Mouse (Mus musculus) MEL (cell line): ENCODE measurements at regions not wholly inside any gene's neighbourhood (a gene's known extent, or its start where the extent isn't known, plus 50 kb on each side); places are given as distances from the start of the nearest gene placed in this dataset.

Experiments
- DNase-seq: peaks from one replicate; pipeline ENCODE4 v3.0.0; 2011; ENCODE audit warnings: low read depth, low spot score
- H3K27ac ChIP-seq: 2 replicates; pipeline ENCODE4 v1.5.1; 2012; ENCODE audit warnings: low read depth, mild to moderate bottlenecking, control low read depth, low read length, moderate library complexity; ENCODE audit not compliant: control insufficient read depth
- H3K27me3 ChIP-seq, 2 experiments: fragments of 150-350 bp in 1 of 2; sonication (generic) in 1 of 2; 2 replicates each; pipeline ENCODE4 v1.6.1; 2012; ENCODE audit warnings: low read length in 2 of 2, mild to moderate bottlenecking in 2 of 2, improper control_type of control experiment in 1 of 2, moderate library complexity in 1 of 2; ENCODE audit not compliant: insufficient read depth in 2 of 2, control insufficient read depth in 1 of 2
- H3K36me3 ChIP-seq, 2 experiments: 2 replicates each; pipeline ENCODE4 v1.6.1; 2012 to 2014; ENCODE audit warnings: low read length in 2 of 2, improper control_type of control experiment in 1 of 2, inconsistent platforms in 1 of 2, mild to moderate bottlenecking in 1 of 2; ENCODE audit not compliant: insufficient read depth in 2 of 2, control insufficient read depth in 1 of 2
- H3K4me1 ChIP-seq, 2 experiments: fragments of 150-350 bp in 1 of 2; sonication (generic) in 1 of 2; 2 replicates each; pipeline ENCODE4 v1.6.1; 2012; ENCODE audit warnings: low read length in 2 of 2, improper control_type of control experiment in 1 of 2, mild to moderate bottlenecking in 1 of 2; ENCODE audit not compliant: insufficient read depth in 2 of 2, control insufficient read depth in 1 of 2
- H3K4me3 ChIP-seq, 2 experiments: fragments of 150-350 bp in 1 of 2; sonication (generic) in 1 of 2; 2 replicates each; pipeline ENCODE4 v1.5.1; 2012; ENCODE audit warnings: low read depth in 2 of 2, low read length in 2 of 2, mild to moderate bottlenecking in 2 of 2, moderate library complexity in 2 of 2, control low read depth in 1 of 2, improper control_type of control experiment in 1 of 2; ENCODE audit not compliant: control insufficient read depth in 1 of 2, insufficient read depth in 1 of 2
- H3K79me2 ChIP-seq: 2 replicates; pipeline ENCODE4 v1.6.1; 2012; ENCODE audit warnings: mild to moderate bottlenecking, low read length, moderate library complexity; ENCODE audit not compliant: control insufficient read depth, poor library complexity, insufficient read depth
- H3K9ac ChIP-seq: 2 replicates; pipeline ENCODE4 v1.6.1; 2012; ENCODE audit warnings: low read depth, mild to moderate bottlenecking, control low read depth, low read length, moderate library complexity; ENCODE audit not compliant: control insufficient read depth, poor library complexity, severe bottlenecking
- H3K9me3 ChIP-seq: fragments of 150-350 bp; sonication (generic); replicated peaks from 2 replicates; pipeline ENCODE4 v1.6.1; 2012; ENCODE audit warnings: mild to moderate bottlenecking, low read length, improper control_type of control experiment, moderate library complexity; ENCODE audit not compliant: insufficient read depth
- BHLHE40 ChIP-seq: IDR thresholded peaks from 2 replicates; pipeline ENCODE4 v1.6.1; 2012; ENCODE audit warnings: low read depth, mild to moderate bottlenecking, inconsistent platforms, low read length, improper control_type of control experiment, borderline replicate concordance
- CHD1 ChIP-seq: IDR thresholded peaks from 2 replicates; pipeline ENCODE4 v1.6.1; 2012; ENCODE audit warnings: low read depth, mild to moderate bottlenecking, inconsistent platforms, low read length, improper control_type of control experiment
- CTCF ChIP-seq, 3 experiments: IDR thresholded peaks in 2 of 3; conservative IDR thresholded peaks in 1 of 3; 2 replicates each; pipeline ENCODE4 v1.5.1; 2011 to 2012; ENCODE audit warnings: low read length in 3 of 3, low read depth in 2 of 3, mild to moderate bottlenecking in 2 of 3, improper control_type of control experiment in 1 of 3, inconsistent platforms in 1 of 3, mixed read lengths in 1 of 3, moderate library complexity in 1 of 3; ENCODE audit not compliant: control insufficient read depth in 1 of 3, insufficient read depth in 1 of 3, poor library complexity in 1 of 3, severe bottlenecking in 1 of 3
- ELF1 ChIP-seq: IDR thresholded peaks from 2 replicates; pipeline ENCODE4 v1.6.1; 2014; ENCODE audit warnings: low read depth, mild to moderate bottlenecking, inconsistent platforms, low read length, improper control_type of control experiment, moderate library complexity
- JUND ChIP-seq: IDR thresholded peaks from 2 replicates; pipeline ENCODE4 v1.6.1; 2011; ENCODE audit warnings: low read depth, mild to moderate bottlenecking, improper control_type of control experiment, low read length
- MEF2A ChIP-seq: IDR thresholded peaks from 2 replicates; pipeline ENCODE4 v1.6.1; 2014; ENCODE audit warnings: low read depth, mild to moderate bottlenecking, inconsistent platforms, low read length, improper control_type of control experiment; ENCODE audit not compliant: poor library complexity, insufficient replicate concordance, severe bottlenecking; ENCODE audit errors: extremely low read depth
- MXI1 ChIP-seq: IDR thresholded peaks from 2 replicates; pipeline ENCODE4 v1.6.1; 2011; ENCODE audit warnings: mild to moderate bottlenecking, low read depth, low read length, improper control_type of control experiment
- MYB ChIP-seq: IDR thresholded peaks from 2 replicates; pipeline ENCODE4 v1.6.1; 2011; ENCODE audit warnings: mild to moderate bottlenecking, low read depth, low read length, improper control_type of control experiment
- MYC ChIP-seq: IDR thresholded peaks from 2 replicates; pipeline ENCODE4 v1.6.1; 2011; ENCODE audit warnings: low read depth, mild to moderate bottlenecking, low read length, improper control_type of control experiment, moderate library complexity
- NELFE ChIP-seq: IDR thresholded peaks from 2 replicates; pipeline ENCODE4 v1.6.1; 2011; ENCODE audit warnings: low read depth, low read length, improper control_type of control experiment
- NRF1 ChIP-seq: IDR thresholded peaks from 2 replicates; pipeline ENCODE4 v1.6.1; 2014; ENCODE audit warnings: low read depth, mild to moderate bottlenecking, inconsistent platforms, low read length, improper control_type of control experiment, moderate library complexity; ENCODE audit not compliant: poor library complexity, insufficient read depth, severe bottlenecking
- POLR2A ChIP-seq, 2 experiments: IDR thresholded peaks; 2 replicates each; pipeline ENCODE4 v1.6.1; 2011 to 2012; ENCODE audit warnings: low read length in 2 of 2, mild to moderate bottlenecking in 2 of 2, control low read depth in 1 of 2, improper control_type of control experiment in 1 of 2, low read depth in 1 of 2, moderate library complexity in 1 of 2; ENCODE audit not compliant: control insufficient read depth in 1 of 2, insufficient read depth in 1 of 2, poor library complexity in 1 of 2
- POLR2AphosphoS5 ChIP-seq: IDR thresholded peaks from 2 replicates; pipeline ENCODE4 v1.6.1; 2012; ENCODE audit warnings: low read depth, borderline replicate concordance, mild to moderate bottlenecking, inconsistent platforms, low read length, moderate library complexity, mixed read lengths
- RCOR1 ChIP-seq: IDR thresholded peaks from 2 replicates; pipeline ENCODE4 v1.6.1; 2012; ENCODE audit warnings: low read depth, mild to moderate bottlenecking, inconsistent platforms, low read length, improper control_type of control experiment
- SIN3A ChIP-seq: IDR thresholded peaks from 2 replicates; pipeline ENCODE4 v1.6.1; 2012; ENCODE audit warnings: low read length, improper control_type of control experiment, inconsistent platforms
- SMC3 ChIP-seq: IDR thresholded peaks from 2 replicates; pipeline ENCODE4 v1.6.1; 2011; ENCODE audit warnings: low read depth, low read length, improper control_type of control experiment
- UBTF ChIP-seq: IDR thresholded peaks from 2 replicates; pipeline ENCODE4 v1.6.1; 2012; ENCODE audit warnings: low read depth, mild to moderate bottlenecking, inconsistent platforms, low read length, improper control_type of control experiment, moderate library complexity, borderline replicate concordance; ENCODE audit not compliant: insufficient read depth
- ZC3H11A ChIP-seq: IDR thresholded peaks from 2 replicates; pipeline ENCODE4 v1.6.1; 2012; ENCODE audit warnings: low read depth, mild to moderate bottlenecking, inconsistent platforms, low read length, improper control_type of control experiment

DNA sequence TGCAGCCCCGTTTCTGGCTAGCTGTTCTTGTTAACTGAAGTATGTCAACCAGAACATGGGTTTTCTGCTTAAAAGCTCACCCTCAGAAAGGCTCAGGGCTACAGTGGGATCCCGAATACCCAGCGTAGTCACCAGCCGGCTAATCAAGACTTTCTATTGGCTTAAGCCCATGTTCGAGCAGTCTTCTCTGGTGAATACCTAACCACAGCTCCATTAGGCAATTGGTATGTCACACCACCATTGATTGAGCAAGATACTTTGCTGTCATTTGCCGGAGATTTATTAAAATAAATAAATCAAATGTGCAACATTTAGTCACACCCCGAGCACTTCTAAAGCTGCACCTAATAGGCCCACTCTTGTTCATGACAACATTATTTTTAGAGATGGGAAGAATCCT, 162.5 kb downstream of the Cog6 start:
- Histone ChIP-seq H3K9me3 (no peaks in the 10 kb centered on the region), H3K36me3 (no peaks in the 10 kb centered on the region), H3K4me1 (no peaks in the 10 kb centered on the region), H3K27me3 (no peaks in the 10 kb centered on the region), H3K9ac (no peak overlapping the region), H3K79me2 (no peaks in the 10 kb centered on the region), H3K27ac (no peak overlapping the region), H3K4me3 (no peak overlapping the region)
- no peak for DNase-seq
- no peak for TF ChIP-seq CTCF (IDR thresholded peaks at IDR 0.05 in 2 of 3, conservative IDR thresholded peaks at IDR 0.05 in 1 of 3; ENCODE audit: control insufficient read depth in 1 of 3, insufficient read depth in 1 of 3, low read depth in 2 of 3, low read length in 3 of 3, poor library complexity in 1 of 3, severe bottlenecking in 1 of 3)
- no peak for TF ChIP-seq SIN3A
- no peak for TF ChIP-seq POLR2A (IDR thresholded peaks at IDR 0.05; ENCODE audit: control insufficient read depth in 1 of 2, insufficient read depth in 1 of 2, low read depth in 1 of 2, low read length in 2 of 2, poor library complexity in 1 of 2)
- no peak for TF ChIP-seq NRF1
- no peak for TF ChIP-seq MXI1
- no peak for TF ChIP-seq ELF1
- TF ChIP-seq POLR2AphosphoS5, result no peak
- no peak for TF ChIP-seq MYC
- no peak for TF ChIP-seq SMC3

- Histone ChIP-seq H3K9ac (no peak overlapping the region), H3K9me3 (no peaks in the 10 kb centered on the region), H3K79me2 (no peaks in the 10 kb centered on the region), H3K27ac (no peak overlapping the region), H3K4me3 (no peak overlapping the region), H3K27me3 (no peaks in the 10 kb centered on the region), H3K36me3 (no peaks in the 10 kb centered on the region), H3K4me1 (no peaks in the 10 kb centered on the region)
- TF ChIP-seq UBTF (no peak), ZC3H11A (no peak), POLR2AphosphoS5 (no peak), BHLHE40 (no peak), NELFE (no peak), CHD1 (no peak), MXI1 (no peak), SMC3 (no peak), ELF1 (no peak), MYB (no peak), MEF2A (no peak), POLR2A (IDR thresholded peaks at IDR 0.05; ENCODE audit: control insufficient read depth in 1 of 2, insufficient read depth in 1 of 2, low read depth in 1 of 2, low read length in 2 of 2, poor library complexity in 1 of 2) (no peak), RCOR1 (no peak), SIN3A (no peak), MYC (no peak), JUND (no peak)
- no peak for DNase-seq
Measured at GRCm38 (mm10) chr3:52853126-52853525, 163.9 kb downstream of the Cog6 start.
